Mouse (Mus musculus) neural tube, embryonic 11.5 days (tissue): Measurements from ENCODE around the gene Adgb. TPM values are rescaled to one million over a fixed set of nuclear protein-coding genes. Genes with fewer than 3 reads are reported as not detected.
A peak's percentile ranks its signal among the peaks of the same experiment; 100 is the strongest.

Experiments
- ATAC-seq: fragments of 200-750 bp; cut with Nextera tagmentation; 2 replicates; pipeline ENCODE4 v1.8.0; 2017; ENCODE audit warnings: moderate number of reproducible peaks, mild to moderate bottlenecking, moderate TSS enrichment, moderate library complexity; ENCODE audit not compliant: insufficient read depth, low FRiP score, low TSS enrichment
- DNase-seq: peaks from one replicate; pipeline ENCODE4 v3.0.0-alpha.2; 2015; ENCODE audit warnings: low spot score
- H3K27ac ChIP-seq: fragments of 300-500 bp; sonication (generic); 2 replicates; pipeline ENCODE4 v1.5.1; 2014; ENCODE audit warnings: low read depth, mild to moderate bottlenecking, low read length
- H3K27me3 ChIP-seq: fragments of 300-500 bp; sonication (generic); 2 replicates; pipeline ENCODE4 v1.6.1; 2014; ENCODE audit warnings: mild to moderate bottlenecking, low read length, mixed read lengths; ENCODE audit not compliant: control insufficient read depth, insufficient read depth
- H3K36me3 ChIP-seq: fragments of 300-500 bp; sonication (generic); 2 replicates; pipeline ENCODE4 v1.6.1; 2014; ENCODE audit warnings: mild to moderate bottlenecking, low read length, moderate library complexity, mixed read lengths; ENCODE audit not compliant: control insufficient read depth, insufficient read depth
- H3K4me1 ChIP-seq: fragments of 300-500 bp; sonication (generic); 2 replicates; pipeline ENCODE4 v1.6.1; 2014; ENCODE audit warnings: low read length, mixed read lengths; ENCODE audit not compliant: control insufficient read depth, insufficient read depth
- H3K4me2 ChIP-seq: fragments of 300-500 bp; sonication (generic); 2 replicates; pipeline ENCODE4 v1.6.1; 2014; ENCODE audit warnings: low read depth, mild to moderate bottlenecking, moderate library complexity
- H3K4me3 ChIP-seq: fragments of 300-500 bp; sonication (generic); 2 replicates; pipeline ENCODE4 v1.5.1; 2014; ENCODE audit warnings: low read depth, low read length
- H3K9ac ChIP-seq: fragments of 300-500 bp; sonication (generic); 2 replicates; pipeline ENCODE4 v1.6.1; 2014; ENCODE audit warnings: mild to moderate bottlenecking, low read length
- H3K9me3 ChIP-seq: fragments of 300-500 bp; sonication (generic); 2 replicates; pipeline ENCODE4 v1.6.1; 2016; ENCODE audit warnings: low read length; ENCODE audit not compliant: control insufficient read depth
- WGBS: fragments of 180-500 bp; shearing (Covaris S2); extraction: QIAGEN DNeasy Blood & Tissue Kit; methylation state at CpG from one replicate; pipeline ENCODE4 v1.1.7; 2014; 5-methylcytosine and 5-hydroxymethylcytosine counted together
- polyA plus RNA-seq: library from polyadenylated mRNA; unstranded; fragments of >200 nt; fragmentation: Nextera tagmentation; extraction: Ambion mirVana; gene quantifications from 2 replicates; pipeline ENCODE4 v1.2.1, GENCODE M21; 2014

Gene Adgb
- polyA plus RNA-seq, 1 experiment from 2014 or later: 0.28 TPM

DNA sequence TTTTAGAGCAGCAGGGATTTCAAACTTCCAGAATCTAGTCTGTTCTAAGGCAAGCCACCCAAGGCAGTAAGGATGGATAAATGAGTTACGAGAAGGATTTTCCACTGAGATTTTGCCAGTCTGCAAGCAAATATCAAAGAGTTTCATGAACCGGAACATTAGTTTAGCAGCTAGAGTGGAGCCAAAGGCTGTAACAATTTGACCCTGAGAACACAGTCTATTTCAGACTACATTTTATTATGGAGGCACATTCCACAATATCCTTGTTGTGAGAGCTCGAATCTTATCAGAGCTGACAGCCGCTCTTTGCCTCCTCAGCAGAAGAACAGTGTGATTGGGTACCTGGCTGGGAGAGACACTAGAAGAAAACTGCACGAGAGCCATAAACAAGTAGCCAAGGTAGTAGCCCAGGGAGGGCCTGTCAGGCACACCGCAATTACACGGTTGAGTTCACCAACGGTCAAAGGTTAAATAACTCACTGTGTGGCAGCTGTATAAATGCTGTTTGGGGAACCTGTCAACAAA is 171.1 kb downstream of the Adgb start:
- Histone ChIP-seq H3K4me3 (no peak overlapping the region), H3K27me3 (no peaks in the 10 kb centered on the region), H3K4me1 (no peaks in the 10 kb centered on the region), H3K27ac (no peak overlapping the region), H3K36me3 (no peaks in the 10 kb centered on the region), H3K9ac (no peak overlapping the region), H3K4me2 (no peak overlapping the region), H3K9me3 (no peaks in the 10 kb centered on the region)
- 21% methylated on average over 8 of the region's 8 CpGs for WGBS
- peak; percentile 69; the same call in 1 of the 2 replicates for ATAC-seq
- peak; percentile 30 for DNase-seq

DNA sequence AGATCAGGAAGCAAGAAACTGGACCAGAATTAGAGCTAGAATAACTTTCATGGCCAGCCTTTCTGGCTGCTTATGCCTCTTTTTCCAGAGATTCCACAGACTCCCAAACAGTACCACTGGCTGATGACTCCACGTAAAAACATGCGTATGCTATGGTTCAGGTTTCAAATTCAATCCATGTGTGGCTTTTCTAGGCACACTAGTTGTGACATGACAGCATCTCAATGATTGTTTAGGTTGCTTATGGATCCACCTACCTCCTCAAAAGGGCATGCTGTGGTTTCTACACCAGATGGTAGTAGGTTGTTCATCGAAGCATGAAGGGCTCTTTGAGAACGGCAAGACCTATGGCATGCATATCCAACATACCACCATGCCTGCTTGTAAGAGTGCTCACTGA is 172.1 kb downstream of the Adgb start:
- no peak overlapping the region for H3K4me3 ChIP-seq
- ATAC-seq (no peak), DNase-seq (no peak)
- no peak overlapping the region for H3K27ac ChIP-seq
- H3K9me3 ChIP-seq: no peaks in the 10 kb centered on the region
- H3K9ac ChIP-seq: no peak overlapping the region
- H3K4me2 ChIP-seq: no peak overlapping the region
- 80% methylated on average over 4 of the region's 4 CpGs for WGBS
- no peaks in the 10 kb centered on the region for H3K4me1 ChIP-seq
- no peaks in the 10 kb centered on the region for H3K36me3 ChIP-seq
- no peaks in the 10 kb centered on the region for H3K27me3 ChIP-seq

DNA sequence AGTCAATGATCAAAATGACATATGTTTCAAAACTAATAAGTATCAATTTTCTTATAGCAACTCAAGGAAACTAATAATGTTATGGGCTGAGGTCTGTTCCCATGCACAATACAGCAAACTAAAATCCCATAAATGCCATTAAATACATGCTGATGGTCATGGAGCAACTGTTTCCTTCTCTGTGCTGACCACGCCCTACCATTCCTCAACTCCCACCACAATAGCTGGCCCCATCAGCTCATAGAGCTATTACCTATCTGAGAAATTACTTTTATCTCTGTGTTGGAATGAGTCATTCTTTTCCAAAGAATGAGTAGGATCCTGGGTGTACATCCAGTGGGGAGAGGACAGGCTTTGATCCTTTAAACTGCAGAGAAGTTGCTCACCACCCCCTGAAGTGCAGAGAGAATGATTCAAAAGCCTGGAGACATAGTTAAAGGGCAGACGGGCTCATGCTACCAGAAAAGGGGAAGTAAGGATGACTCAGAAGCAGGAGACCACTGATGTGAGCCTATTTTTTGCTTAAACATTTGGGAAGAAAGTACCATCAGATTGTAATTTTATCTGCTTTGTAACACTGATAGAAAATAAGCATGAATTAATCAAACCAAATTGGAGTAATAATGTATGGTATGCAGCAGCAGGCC is 184.8 kb downstream of the Adgb start:
- Histone ChIP-seq H3K4me1 (no peaks in the 10 kb centered on the region), H3K4me2 (no peak overlapping the region), H3K9me3 (no peaks in the 10 kb centered on the region), H3K27ac (no peak overlapping the region), H3K4me3 (no peak overlapping the region), H3K36me3 (no peaks in the 10 kb centered on the region), H3K27me3 (no peaks in the 10 kb centered on the region), H3K9ac (no peak overlapping the region)
- DNase-seq: no peak
- WGBS: 61% methylated on average over 2 of the region's 2 CpGs
- no peak for ATAC-seq

Other genes starting within 250 kb of the Adgb start
- 9.9 and 10.1 TPM in 2 replicates for gene Rab32, start 85.9 kb upstream of the Adgb start, polyA plus RNA-seq
- not detected in 2 replicates for gene Gm10944, start 209.0 kb upstream of the Adgb start, polyA plus RNA-seq